Mouse (Mus musculus) CD4-positive, CD25-positive, alpha-beta regulatory T cell, adult 2 months (primary cell): ENCODE results near the gene 1700023F06Rik.
A peak's percentile ranks its signal among the peaks of the same experiment; 100 is the strongest.

Source experiments
- DNase-seq: peaks from one replicate; pipeline ENCODE4 v3.0.0-alpha.2; 2012; ENCODE audit warnings: low read depth, low spot score

1700023F06Rik gene

GRCm38 (mm10) chr11:103168690-103169390, 39.5 kb downstream of the 1700023F06Rik start:
- DNase-seq, result peak; percentile 90

DNA sequence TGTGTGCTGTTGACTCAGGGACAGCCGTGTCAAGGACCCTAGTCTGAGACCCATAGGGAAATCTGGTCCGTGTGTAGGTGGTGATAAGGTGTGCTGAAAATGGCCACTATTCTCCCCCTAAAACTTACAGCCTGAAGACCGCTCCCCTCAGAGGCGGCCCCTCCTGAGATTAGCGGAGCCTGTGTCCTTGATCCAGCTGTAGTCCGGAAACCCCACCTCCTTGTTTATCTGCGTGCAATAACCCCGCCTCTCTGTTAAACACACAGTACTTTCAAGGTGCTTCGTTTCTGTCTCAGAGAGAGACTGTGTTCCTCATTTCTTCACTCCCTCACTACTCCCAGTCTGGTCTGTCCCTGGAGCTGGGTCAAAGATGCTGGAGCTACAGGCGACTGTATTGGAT, 44.0 kb downstream of the 1700023F06Rik start:
- peak; percentile 36 for DNase-seq

GRCm38 (mm10) chr11:103162132-103162531, 46.2 kb downstream of the 1700023F06Rik start:
- DNase-seq, result peak; percentile 73

DNA sequence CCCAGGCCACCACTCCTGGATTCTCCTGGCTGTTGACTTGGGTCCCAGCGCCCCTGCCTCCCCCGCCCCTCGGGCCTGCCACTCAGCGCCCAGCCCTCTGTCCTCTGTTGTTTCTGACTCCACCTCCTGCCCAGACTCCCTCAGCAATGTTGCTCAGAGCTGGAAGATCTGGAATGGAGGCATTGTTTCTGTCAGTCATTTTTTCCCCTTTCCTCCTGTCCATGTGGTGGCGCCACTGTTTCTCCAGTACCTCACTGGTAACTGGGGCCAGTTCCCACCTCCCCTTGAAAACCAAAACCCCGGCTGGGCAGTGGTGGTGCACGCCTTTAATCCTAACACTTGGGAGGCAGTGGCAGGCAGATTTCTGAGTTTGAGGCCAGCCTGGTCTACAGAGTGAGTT, 46.9 kb downstream of the 1700023F06Rik start:
- no peak for DNase-seq

DNA sequence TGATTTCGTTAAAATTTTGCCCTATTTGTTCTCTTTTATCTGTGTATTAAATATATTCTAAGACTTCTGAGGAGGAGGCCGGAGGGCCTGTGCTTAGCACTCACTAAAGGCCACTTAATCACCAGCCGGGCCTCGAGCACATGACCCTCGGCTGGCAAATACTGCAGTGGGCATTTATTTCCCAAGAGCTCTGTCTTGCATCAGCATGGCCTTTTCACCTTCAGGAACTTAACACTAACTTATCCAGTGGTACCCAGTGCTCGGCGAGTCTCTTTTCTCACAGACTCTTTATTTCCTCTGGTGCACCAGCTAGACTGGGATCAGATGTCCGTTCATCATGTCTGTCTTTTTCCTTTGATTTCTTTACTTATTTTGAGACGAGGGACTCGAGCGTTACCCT, 47.6 kb downstream of the 1700023F06Rik start:
- no peak for DNase-seq

- peak; percentile 96 for DNase-seq
Measured at GRCm38 (mm10) chr11:103158621-103159478, 49.5 kb downstream of the 1700023F06Rik start.

- DNase-seq, result no peak
Measured at GRCm38 (mm10) chr11:103149771-103150170, 58.6 kb downstream of the 1700023F06Rik start.
